Mouse (Mus musculus): ENCODE measurements around the gene Enthd1.

Gene Enthd1

GRCm38 (mm10) chr15:80485601-80486000, 79.4 kb downstream of the Enthd1 start:
- WGBS, result 85% methylated on average over 1 of the region's 1 CpGs

DNA sequence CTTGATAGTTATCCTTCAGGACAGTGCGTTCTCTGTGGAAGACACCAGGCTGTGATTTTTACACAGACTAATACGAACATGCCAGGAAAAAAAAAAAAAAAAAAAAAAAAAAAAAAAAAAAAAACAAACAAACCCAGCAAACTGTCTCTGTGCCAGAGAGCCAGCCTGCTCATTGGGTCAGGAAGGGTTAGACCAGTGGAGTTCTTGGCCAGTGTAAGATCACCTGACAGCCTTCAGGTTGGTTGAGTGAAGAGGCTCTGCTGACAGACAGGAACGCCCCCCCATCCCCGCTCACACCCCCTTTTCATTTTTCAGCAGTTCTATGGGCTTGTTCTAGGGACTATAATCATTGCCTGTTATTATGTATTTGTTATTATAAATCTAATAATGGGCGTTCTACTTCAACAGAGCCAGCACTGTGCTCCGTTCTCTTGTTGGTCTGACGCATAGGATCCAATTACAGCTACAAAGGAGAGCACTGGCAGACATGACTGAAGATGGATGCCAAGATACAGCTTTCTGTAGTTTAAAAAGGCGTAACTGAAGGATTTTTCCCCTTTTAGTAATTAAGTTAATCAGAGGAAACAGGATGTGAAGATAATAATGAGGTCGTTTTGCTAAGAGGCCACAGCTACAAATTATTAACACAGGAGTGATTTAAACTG, 81.8 kb downstream of the Enthd1 start:
- WGBS, result 34% methylated on average over 9 of the region's 9 CpGs

DNA sequence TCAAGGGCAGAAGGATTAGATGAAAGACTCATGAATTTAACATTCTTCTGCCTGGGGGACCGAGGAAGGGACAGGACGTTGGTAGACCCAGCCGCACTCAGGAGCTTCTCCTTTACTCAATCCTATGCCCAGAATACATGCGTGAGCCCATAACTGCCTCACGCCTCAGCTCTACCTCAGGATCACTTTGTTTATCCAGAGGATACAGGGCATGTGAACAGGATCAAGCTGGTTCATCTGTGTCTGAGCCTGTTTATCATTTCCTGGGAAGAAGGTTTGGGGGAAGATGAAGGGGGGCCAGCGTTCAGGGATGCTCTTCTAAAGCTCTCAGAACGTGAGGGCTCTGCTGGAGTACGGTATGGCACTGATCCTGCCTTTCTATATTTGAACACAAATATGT, 82.6 kb downstream of the Enthd1 start:
- WGBS, result 54% methylated on average over 8 of the region's 8 CpGs

GRCm38 (mm10) chr15:80474429-80475002, 90.4 kb downstream of the Enthd1 start:
- 48% methylated on average over 6 of the region's 6 CpGs for WGBS

DNA sequence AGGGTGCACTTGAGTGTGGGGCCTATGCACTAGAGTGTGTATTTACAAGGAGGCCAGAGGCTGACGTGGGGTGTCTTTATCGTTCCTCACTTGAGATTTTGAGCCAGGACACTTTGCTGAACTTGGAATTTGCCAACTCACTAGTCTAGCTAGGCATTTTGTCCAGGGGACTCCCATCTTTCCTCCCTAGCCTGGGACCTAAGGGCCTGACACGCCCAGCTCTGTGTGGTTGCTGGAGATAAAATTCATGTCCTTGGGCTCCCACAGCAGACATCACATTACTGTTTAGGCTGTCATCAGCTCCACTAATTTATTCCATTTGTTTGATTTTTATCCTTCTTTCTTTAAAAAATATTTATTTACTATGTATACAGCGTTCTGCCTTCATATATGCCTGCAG, 97.1 kb downstream of the Enthd1 start:
- WGBS, result 94% methylated on average over 4 of the region's 4 CpGs

- WGBS, result 33% methylated on average over 9 of the region's 9 CpGs
Measured at GRCm38 (mm10) chr15:80462106-80462505, 102.8 kb downstream of the Enthd1 start.

DNA sequence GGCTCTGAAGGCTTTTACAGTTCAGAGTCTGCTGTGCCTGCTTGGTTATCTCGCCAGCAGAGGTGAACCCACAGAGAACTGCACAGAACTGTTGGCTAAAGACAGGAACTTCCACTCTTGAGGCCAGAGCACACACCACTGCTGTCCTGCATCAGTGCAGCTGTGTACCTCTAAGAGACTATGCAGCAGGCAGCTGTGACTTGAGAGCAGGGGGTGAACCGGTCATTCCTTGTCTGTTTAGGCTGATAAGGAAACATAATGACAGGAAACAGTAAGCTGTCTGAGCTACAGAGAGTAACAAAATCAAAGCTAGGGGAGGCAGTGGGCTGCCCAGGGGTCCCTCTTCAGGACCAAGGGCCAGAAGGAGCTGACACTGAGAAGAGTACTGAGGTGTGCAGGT, 103.5 kb downstream of the Enthd1 start:
- 73% methylated on average over 2 of the region's 2 CpGs for whole genome bisulfite sequencing

GRCm38 (mm10) chr15:80460011-80460410, 104.9 kb downstream of the Enthd1 start:
- 38% methylated on average over 9 of the region's 9 CpGs for WGBS

DNA sequence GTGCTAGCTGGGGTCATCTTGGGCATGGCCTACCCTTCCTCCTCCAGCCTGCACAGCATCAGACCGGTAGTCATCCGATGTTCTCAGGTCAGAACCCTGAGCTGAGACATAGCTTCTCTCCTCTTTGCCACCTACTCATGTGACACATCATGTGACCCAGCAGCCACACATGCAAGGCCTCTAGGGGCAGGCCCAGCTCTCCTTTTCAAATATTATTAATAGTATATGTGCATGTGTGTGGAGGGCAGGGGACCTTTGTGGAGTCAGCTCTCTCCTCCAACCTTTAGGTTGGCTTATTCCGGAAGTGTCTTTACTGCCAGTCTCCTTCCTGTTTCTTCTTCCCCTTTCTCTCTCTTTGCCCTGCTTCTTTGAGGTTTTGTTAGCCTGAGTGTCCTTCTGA, 107.0 kb downstream of the Enthd1 start:
- WGBS, result 92% methylated on average over 3 of the region's 3 CpGs

GRCm38 (mm10) chr15:80454486-80454885, 110.5 kb downstream of the Enthd1 start:
- 71% methylated on average over 6 of the region's 6 CpGs for WGBS

- 73% methylated on average over 16 of the region's 16 CpGs for WGBS
Measured at GRCm38 (mm10) chr15:80452425-80452824, 112.5 kb downstream of the Enthd1 start.

- WGBS, result 83% methylated on average over 15 of the region's 15 CpGs
Measured at GRCm38 (mm10) chr15:80445956-80446687, 118.8 kb downstream of the Enthd1 start.

DNA sequence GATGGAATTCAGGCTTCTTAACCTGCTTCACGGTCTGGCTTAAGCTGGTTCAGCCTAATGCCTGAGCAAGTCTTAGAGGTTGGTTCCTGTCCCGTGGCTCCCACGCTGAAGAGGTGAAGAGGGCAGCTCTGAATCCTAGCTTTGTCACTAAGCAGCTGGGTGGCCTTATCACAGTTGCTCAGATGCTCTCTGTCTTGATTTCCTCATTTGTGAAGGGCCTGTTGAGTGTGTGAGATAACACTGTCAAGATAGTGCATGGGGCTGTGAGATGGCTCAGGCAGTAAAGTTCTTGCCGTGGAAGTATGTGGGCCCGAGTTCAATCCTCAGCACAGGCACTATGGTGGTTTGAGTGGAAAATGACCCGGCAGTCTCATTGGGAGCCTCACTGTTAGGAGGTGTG, 124.8 kb downstream of the Enthd1 start:
- WGBS, result 91% methylated on average over 6 of the region's 6 CpGs

GRCm38 (mm10) chr15:80438423-80438822, 126.5 kb downstream of the Enthd1 start:
- 63% methylated on average over 9 of the region's 9 CpGs for WGBS

DNA sequence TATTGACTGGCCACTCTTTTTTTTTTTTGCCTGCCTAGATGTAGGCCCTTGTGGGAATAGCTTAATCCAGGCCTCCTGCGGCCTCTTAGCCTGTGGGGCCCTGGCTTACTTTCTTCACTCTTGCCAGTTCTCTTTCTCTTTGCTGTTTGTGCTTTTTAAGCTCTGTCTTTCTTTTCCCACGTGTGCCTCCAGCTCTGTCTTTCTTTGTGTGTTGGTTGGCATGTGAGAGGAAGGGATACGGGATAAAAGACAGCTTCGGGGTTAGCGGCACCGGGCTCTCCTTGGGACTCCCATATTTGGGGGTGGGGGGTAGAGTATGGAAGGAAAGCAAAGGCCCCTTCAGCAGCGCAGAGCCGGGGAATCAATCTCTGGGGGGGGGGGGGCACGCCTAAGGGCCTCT, 127.0 kb downstream of the Enthd1 start:
- 65% methylated on average over 9 of the region's 9 CpGs for WGBS

GRCm38 (mm10) chr15:80436961-80437360, 128.0 kb downstream of the Enthd1 start:
- WGBS, result 59% methylated on average over 5 of the region's 5 CpGs

DNA sequence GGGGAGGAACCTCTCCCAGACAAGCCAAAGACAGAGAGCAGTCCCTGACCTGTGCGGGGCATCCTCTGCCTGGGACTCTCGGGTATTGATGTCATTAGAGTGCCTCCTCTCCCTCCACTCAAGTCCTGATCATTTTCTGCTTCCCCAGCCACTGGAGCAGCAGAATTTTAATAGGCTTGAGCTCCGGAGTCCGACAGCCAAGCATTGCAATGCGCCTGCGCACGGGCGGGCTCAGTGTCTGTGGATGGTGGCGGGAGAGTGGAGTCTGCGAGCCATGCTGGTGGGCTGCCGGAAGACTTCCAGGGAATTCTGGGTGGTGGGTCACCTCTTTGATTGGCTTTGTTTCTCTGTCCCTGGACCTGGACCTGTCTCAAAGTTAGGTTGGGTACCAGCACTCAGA, 134.6 kb downstream of the Enthd1 start:
- 58% methylated on average over 11 of the region's 11 CpGs for WGBS

GRCm38 (mm10) chr15:80418146-80418545, 146.8 kb downstream of the Enthd1 start:
- WGBS, result 54% methylated on average over 2 of the region's 2 CpGs

DNA sequence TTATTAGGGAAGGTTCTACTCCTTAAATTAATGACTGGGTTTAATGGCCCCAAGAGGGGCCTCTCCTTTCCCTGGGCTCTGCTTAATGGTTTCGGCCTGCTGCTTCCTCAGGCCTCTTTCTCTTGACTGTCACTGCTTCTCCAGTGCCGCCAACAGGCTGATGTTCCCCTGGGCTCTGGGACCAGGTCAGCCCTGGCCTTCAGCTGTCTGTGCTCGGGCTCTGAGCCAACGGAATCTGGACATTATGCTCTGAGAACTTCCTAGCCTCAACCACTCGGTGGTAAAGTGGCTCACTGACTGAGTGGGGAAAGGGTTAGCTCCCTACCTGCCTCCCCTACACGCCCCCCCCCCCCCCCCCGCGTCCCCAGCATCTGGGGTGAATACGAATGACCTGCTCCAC, 147.9 kb downstream of the Enthd1 start:
- 76% methylated on average over 9 of the region's 9 CpGs for WGBS

- WGBS, result 71% methylated on average over 4 of the region's 4 CpGs
Measured at GRCm38 (mm10) chr15:80415132-80415531, 149.8 kb downstream of the Enthd1 start.

- WGBS, result 49% methylated on average over 17 of the region's 17 CpGs
Measured at GRCm38 (mm10) chr15:80413988-80414721, 150.8 kb downstream of the Enthd1 start.

DNA sequence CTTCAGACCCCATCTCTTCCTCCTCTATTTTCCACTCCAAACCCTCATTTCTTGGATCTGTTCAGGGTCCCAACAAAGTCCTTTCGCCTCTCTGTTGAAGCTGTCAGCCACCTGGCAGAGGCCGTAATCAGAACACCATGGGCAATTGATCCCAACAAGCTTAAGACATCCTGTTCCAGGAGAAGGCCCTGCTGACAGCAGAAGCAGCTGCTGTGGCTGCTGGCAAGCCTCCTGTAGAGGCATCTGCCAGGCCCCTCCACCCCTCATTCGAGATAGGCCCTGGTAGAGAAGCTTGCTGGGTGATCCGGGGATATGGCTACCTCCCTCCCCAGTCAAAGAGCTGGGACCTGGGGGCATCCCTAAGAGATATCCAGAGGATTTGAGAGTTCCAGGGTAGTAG, 151.9 kb downstream of the Enthd1 start:
- 60% methylated on average over 4 of the region's 4 CpGs for WGBS

Data from cerebral cortex, adult 2 months (tissue).